Mouse (Mus musculus): ENCODE results near the gene Coq7. TPM values are rescaled to one million over a fixed set of nuclear protein-coding genes. Genes with fewer than 3 reads are reported as not detected.

The Coq7 gene
- polyA plus RNA-seq, 1 experiment from 2014 or later: 116 TPM

Other genes with a start within 250 kb of the Coq7 start
- gene Syt17, start 85.1 kb downstream of the Coq7 start, polyA plus RNA-seq (2015; fragmentation: Nextera tagmentation; extraction: Ambion mirVana): 27.4 and 28.3 TPM in 2 replicates
- gene Itpripl2, start 41.4 kb downstream of the Coq7 start, polyA plus RNA-seq (2015; fragmentation: Nextera tagmentation; extraction: Ambion mirVana): 0.89 and 1.0 TPM in 2 replicates
- 7.9 and 8.0 TPM in 2 replicates for gene Tmc7, start 51.4 kb upstream of the Coq7 start, polyA plus RNA-seq (2015; fragmentation: Nextera tagmentation; extraction: Ambion mirVana)
- gene Tmc5, start 63.9 kb upstream of the Coq7 start, polyA plus RNA-seq (2015; fragmentation: Nextera tagmentation; extraction: Ambion mirVana): 0.21 and 0.24 TPM in 2 replicates
- gene Gde1, start 172.4 kb upstream of the Coq7 start, polyA plus RNA-seq (2015; fragmentation: Nextera tagmentation; extraction: Ambion mirVana): 226 and 249 TPM in 2 replicates
- gene Ccp110, start 179.2 kb upstream of the Coq7 start, polyA plus RNA-seq (2015; fragmentation: Nextera tagmentation; extraction: Ambion mirVana): 22.9 and 29.2 TPM in 2 replicates
- gene Vps35l, start 206.9 kb upstream of the Coq7 start, polyA plus RNA-seq (2015; fragmentation: Nextera tagmentation; extraction: Ambion mirVana): 91.9 and 102 TPM in 2 replicates

Measured in hindbrain, embryonic 16.5 days (tissue).